Mouse (Mus musculus): Measurements from ENCODE around the gene Spata31d1d. TPM values are rescaled to one million over a fixed set of nuclear protein-coding genes. Genes with fewer than 3 reads are reported as not detected.
A peak's percentile ranks its signal among the peaks of the same experiment; 100 is the strongest.
"Not testable (repeated sequence)": the region's sequence is repeated elsewhere in the genome, so short reads cannot be mapped to it uniquely, and the experiment has no call there.

Spata31d1d gene
- polyA plus RNA-seq, 2 experiments from 2014 or later: not detected

DNA sequence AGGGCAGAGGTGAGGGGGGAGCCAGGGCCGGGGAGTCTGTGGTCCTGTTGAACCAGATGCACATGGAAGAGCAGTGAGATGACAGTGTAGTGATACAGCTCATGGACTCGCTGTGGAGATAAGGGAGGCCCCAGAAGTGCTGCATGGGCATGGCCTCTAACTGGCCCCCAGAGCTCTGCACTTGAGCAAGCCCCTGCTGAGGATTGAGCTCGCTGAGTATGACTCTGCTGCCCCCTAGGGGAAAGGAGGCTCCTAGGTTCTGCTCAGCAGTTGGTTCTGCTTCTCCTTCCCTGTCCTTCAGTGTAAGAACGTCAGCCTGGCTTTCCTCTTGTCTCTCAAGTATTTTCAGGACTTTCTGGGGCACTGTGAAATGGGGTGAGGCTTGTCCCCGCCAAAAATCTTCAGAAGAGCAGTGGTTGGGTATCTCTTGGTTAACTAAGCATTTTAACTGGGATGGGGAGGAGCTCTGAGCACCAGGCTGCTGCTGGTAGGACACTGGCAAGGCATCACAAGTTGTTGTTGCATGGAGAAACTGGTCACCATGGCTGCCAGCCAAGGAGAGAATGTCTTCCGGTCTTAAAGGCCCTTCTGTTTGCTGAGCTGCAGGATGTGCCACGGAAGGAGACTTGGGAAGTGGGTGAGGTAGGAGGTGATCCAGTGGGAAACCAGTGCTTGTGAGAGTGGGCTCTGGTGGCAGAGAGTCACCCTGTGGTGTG lies 3.0 kb downstream of the Spata31d1d start:
- ATAC-seq: peak; percentile 96

DNA sequence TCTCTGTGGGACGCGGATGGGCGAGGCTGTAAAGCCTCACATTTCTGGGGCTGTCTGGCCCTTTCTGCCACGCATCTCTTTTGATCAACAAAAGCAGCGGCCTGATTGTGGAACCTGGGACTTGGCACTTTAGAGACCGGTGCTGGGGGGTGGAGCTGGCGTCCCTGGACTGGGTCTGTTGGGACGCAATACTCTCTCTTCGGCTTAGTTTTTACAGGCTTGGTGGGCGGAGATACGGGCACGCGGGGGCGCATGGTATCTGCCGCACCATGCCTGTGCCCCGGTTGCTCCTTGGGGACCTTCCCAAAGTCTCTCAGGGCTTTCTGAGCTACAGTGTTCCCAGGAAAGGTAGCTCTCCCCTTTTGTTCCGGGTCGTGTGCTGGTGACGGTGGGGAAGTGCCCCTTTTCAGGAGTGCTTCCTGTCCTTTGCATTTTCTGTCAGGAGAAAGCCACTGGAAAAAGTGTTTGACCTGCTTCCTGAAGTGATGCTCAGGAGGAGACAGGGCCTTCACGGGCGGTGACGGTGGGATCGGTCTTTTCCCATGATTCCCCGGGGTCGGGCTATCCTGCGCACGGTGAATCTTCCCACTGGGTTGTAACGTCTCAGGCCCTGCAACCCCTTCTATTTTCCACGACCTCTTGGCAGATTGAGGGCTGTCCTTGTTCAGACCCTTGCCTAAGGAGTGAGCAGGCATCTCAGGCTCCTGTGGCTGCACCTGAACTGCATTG lies 5.2 kb downstream of the Spata31d1d start:
- ATAC-seq: no peak

DNA sequence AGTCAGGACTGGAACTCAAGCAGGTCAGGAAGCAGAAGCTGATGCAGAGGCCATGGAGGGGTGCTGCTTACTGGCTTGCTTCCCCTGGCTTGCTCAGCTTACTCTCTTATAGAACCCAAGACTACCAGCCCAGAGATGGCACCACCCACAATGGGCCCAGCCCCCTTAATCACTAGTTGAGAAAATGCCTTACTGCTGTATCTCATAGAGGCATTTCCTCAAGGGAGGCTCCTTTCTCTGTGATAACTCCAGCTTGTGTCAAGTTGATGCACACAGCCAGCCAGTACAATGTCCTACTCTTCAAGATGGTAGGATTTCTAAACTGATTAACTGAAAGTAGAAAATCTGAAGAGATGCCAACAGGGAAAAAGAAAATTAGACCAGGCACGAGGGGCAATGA lies 9.5 kb downstream of the Spata31d1d start:
- not testable (repeated sequence) for ATAC-seq

DNA sequence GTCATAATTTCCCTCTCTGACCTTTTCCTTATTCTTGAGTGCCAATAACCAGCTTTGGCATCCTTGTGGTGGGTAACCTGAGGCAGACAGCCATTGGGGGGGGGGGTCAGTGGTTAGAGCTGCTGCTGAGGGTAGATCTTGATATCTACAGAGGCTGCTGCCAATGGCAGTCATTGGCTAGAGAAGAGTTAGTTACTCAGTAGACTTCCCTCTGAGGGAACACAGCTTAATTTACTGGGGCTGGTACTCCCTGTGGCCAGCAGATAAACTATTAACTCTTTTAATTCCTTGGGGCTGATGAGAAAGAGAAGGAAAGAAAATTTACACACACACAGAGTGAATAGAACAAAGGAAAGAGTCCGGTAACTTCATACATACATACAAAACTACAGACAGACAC lies 12.1 kb downstream of the Spata31d1d start:
- ATAC-seq: no peak

DNA sequence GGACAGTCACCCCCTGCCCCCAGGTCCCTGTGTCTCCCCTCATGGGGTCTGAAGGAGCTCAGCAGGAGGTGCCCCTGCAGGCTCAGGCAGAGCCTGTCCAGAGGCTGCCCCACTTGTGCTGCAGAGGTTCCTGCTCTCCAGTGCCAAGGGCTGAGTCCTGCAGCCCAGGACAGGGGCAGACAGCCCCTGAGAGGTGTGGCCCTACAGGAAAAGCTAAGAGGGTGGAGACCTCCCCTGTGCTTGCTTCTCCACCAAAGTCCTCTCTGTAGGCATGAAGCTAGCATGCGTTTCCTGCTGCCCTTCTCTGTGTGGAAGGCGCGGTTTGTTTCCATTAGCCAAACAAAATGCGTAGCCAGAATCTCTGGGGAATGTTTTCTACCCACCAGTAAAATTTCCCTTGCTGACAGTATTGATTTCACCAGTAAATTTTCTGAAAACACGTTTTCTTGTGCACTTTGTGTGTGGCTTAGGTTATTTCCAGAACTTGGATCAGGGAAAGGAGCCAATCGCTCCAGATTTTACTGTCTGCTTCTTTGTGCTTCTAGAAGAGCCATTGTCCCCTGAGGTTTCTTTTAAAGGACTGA lies 12.6 kb downstream of the Spata31d1d start:
- ATAC-seq: peak; percentile 39

DNA sequence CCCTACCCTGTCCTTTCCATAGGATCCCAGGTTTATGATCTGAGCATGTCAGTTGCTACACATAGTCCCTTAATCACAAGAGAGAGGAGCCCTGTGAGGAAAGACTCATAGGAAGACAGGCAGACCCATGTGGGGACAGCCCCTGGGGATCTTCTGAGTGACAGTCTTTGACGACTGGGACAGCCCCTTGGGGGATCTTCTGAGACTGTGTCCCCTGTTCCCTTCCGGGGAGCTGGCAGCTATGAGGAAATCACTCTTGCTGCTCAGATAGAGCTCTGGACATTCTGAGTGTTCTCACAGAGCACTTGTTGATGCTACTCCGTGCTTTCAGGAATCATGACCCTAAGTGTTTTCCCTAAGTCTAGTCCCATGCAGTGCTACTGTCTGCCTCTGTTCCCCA lies 17.8 kb downstream of the Spata31d1d start:
- peak; percentile 99 for ATAC-seq

DNA sequence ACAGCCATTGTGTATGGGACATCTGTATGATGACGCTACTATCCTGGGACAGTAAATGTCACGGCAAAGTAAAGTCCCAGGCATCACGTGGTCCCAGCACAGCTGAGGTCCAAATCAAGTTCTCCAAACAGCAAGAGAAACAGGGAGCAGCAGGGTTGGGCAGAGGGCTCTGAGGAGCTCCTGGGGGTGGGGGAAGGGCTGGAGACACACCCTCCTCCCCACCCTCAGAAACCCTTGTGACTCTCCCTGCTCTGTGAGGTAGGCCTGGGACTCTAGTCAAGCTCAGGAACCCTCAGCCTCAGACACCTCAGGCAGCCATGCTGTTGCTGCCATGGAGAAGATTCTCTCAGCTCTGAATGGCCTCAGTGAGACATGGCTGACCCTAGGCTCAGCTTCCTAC lies 19.6 kb downstream of the Spata31d1d start, which contains the start of gene Spata31d1b:
Gene Spata31d1b, plus strand, starts transcription at position 301 of the 400 bp plus-strand sequence.
- not testable (repeated sequence) for ATAC-seq

DNA sequence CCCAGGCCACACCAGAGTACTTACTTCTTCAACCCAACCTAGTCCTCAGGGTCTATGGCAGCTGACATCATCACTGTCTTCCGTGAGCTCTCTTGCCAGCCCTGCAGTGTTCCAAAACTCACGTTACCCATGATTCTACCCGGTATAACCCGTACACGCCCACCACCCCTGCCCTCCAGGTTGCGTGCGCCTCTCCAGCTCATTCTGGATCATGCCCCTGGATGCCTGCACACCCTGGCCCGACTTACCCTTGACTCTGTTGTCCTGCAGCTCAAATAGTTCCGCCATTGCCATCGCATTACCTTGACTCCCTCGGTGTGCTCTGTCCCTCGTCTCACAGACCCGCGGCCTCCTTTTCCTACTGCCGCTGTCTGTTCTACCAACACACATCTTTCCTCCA lies 21.3 kb downstream of the Spata31d1d start, which contains the start of gene Spata31d1a:
Gene Spata31d1a, minus strand, starts transcription at position 101 of the 400 bp plus-strand sequence.
- ATAC-seq: no peak

DNA sequence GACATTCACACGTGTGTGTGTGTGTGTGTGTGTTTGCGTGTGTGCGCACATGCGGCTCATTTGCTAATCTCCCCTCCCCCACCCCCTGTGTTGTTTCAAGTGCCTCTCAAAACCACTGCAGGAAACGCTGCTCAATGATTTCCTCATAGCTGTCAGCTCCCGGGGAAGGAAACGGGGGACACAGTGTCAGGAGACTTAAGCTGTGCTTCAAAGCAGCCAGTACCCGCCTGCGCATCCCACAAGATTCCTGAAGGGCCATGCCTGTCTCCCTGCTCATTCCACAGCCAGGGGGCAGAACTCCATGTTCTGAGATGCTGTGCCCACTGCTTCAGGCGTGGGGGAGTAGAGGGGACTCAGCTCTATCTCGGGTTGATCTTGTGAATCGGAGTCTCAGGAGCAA lies 27.0 kb downstream of the Spata31d1d start:
- ATAC-seq: peak; percentile 91

DNA sequence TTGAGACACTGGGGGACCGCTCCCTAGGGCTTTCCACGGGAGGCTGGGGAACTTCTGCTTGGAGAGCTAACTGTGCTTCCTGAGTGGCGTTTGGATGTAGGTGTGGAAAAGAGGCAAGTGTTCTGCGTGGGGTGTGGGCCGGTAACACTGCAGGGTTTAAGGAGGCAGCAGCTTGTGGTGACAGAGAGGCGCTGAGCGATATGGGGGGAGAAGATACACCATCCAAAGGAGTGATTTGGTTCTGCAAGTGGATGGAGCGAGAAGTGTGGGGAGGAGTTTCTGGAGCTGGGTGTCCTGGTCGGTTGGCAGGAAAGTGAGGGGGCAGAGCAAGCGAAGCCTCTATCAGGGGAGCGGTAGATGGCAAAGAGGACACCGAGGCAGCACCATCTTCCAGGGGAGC lies 28.0 kb downstream of the Spata31d1d start:
- ATAC-seq: no peak

DNA sequence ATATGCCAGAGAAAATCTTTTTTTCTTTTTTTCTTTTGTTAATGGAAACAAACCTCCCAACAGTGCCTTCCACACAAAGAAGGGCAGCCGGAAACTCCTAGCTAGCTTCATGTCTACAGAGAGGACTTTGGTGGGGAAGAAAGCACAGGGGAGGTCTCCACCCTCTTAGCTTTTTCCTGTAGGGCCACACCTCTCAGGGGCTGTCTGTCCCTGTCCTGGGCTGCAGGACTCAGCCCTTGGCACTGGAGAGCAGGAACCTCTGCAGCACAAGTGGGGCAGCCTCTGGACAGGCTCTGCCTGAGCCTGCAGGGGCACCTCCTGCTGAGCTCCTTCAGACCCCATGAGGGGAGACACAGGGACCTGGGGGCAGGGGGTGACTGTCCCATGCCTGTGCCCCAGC lies 31.4 kb downstream of the Spata31d1d start:
- ATAC-seq: not testable (repeated sequence)

DNA sequence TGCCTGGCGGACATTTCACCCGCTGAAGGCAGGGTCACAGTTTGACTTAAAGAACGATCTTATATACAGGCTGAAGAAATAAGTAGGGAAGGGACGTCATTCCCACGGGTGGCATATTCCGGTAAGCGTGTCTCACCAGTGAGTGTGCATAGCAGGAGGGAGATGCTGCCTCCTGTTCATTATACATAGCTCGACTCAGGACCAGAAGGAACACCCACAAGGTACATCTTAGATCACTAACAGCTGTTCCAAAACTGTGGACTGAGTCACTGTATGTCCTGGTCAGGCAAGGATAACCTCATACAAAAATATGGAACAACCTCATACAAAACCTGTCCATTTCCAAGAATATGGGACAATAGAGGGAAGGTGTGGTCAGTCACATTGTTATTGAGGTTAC lies 32.4 kb downstream of the Spata31d1d start:
- ATAC-seq: no peak

DNA sequence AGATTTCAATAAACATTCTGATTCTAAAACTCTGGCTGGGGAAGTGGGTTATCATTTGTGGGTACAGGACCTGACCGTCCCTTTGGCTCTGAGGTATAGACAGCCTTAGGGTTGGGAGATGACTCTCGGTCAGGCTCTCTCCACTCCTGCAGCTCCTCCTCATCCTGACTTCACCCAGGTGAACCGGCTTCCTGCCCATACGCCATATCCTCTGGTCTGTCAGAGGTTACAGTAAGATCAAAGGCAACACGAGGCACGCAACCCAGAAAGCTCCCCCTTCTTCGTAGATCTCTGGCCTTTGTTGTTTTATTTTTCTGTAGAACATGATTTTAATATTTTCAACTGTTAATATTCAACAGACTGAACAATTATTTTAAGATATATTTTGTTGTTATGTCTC lies 35.8 kb downstream of the Spata31d1d start:
- ATAC-seq: peak; percentile 92

DNA sequence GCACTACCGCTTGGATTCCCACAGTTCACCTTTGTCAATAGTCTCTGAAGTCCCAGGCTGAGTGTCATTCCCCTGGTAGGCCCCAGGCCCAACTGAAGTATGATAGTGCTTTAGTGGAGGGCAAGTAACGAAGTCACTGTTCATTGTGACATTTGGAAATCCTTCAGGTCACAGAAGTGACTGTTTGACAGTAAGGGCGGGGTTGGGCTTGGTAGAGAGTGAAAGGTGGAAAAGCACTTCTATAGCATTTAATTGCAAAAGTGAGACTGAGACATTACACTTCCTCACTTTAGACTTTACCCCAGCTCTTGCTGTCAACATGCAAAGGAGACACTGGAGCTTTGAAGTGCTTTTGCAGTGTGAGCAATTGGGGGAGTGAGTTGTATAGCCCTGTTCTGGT lies 37.5 kb downstream of the Spata31d1d start, which contains the start of gene 4921517D22Rik:
Gene 4921517D22Rik, minus strand, starts transcription at position 101 of the 400 bp plus-strand sequence.
- ATAC-seq: no peak

DNA sequence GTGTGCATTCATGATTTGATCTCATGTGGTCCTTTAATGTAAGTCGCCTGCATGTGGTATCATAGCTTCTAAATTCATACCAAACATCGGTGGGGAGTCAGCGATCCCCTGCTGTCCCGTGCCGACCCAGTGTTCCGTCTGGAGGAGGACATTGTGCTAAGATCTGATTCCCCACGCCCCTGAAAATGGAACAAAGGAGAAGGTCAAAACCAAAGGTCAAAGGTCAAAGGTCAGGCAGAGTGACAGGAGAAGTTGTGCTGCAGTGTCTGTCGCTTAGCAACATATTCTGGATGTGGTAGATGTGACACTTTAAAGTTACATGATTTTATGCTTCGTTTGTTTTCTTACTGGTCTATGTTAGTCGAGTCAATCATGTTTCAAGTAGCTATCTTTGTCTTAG lies 40.1 kb downstream of the Spata31d1d start:
- ATAC-seq: no peak

DNA sequence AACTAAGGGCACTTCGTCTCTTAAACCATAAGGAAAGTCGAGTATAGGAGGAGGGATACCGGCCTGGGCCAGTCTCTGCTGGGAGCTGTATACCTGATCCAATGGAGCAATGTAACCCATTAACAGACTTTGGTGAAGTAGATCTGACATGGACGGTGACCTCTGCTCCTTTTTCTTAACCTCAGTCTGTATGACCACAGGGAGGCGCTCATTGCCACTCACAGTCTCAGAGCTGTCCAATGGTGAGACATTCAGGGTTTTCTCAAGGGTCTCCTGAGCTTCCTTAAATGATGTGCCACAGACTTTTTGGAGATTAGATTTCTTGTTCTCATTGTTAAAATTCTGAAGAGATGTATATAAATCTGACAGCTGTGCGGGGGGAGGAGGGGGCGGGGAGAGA lies 41.0 kb downstream of the Spata31d1d start:
- ATAC-seq: no peak

DNA sequence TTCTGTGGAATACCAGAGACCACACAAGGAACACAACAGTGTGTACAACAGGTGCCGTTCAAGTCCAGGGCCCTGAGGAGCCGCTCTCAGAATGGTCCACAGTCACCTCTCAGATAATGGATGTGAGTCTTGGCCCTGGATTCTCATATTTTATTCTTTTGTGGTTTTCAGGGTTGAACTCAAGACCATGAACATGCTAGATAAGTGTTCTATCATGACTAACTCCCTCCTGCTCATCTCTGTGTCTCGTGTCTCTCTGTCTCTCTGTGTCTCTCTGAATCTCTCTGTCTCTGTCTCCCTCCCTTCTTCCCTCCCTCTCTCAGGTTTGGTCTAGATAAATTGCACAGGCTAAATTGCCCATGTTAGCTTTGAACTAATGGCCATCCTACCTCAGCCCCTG lies 41.7 kb downstream of the Spata31d1d start:
- no peak for ATAC-seq

DNA sequence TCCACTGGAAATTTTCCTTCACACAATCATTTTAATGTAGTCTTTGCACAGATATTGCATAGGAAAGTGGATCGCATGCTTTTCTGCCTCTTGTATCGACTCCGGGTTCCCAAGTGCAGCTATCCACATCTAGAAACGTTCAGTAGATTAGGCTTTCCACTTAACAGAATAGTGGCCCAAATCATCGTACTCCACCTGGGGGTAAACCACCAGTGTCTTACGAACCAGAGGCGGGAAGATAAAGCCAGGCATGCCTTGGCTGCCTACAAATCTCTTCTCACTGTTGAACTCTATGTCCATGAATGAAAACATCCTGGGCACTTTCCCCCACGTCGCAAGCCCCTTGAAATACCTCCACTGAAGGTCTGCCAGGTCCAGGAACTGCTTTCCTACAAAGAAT lies 42.2 kb downstream of the Spata31d1d start:
- ATAC-seq: no peak

DNA sequence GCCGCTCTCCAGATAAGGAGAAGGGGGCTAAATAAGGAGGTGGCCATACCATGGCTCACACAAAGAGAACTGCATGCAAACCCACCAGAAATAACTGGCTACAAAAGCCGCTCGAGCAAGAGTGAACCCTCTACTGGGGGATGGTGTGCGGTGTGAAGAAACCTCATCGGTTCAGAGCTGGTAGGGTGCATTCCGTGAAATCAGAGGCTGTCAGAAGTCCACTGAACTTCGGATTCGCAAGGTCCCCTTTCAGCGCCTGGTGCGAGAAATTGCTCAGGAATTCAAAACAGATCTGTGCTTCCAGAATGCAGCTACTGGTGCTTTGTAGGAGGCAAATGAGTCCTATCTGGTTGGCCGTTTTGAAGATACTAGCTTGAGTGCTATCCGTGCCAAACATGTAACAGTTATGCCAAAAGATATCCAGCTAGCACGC lies 43.2 kb downstream of the Spata31d1d start:
- no peak for ATAC-seq

DNA sequence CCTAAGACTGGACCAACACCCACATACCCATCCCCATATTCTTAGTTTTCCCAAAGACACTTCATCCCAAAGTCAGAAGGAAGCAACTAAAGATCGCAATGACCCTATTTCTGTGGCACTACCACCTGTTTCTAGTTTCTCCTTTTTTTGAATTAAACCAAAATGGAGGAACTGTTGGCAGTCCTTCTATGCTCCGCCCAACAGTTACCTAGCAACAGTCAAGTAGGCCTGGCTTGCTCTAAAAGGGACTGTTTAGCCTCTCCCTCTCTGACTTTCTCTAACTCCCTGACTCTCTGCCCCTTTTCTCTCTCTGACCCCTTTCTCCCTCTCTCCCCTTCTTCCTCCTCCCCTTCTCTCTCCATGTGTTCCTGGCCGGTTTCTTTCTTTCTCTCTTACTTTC lies 46.3 kb downstream of the Spata31d1d start:
- no peak for ATAC-seq

DNA sequence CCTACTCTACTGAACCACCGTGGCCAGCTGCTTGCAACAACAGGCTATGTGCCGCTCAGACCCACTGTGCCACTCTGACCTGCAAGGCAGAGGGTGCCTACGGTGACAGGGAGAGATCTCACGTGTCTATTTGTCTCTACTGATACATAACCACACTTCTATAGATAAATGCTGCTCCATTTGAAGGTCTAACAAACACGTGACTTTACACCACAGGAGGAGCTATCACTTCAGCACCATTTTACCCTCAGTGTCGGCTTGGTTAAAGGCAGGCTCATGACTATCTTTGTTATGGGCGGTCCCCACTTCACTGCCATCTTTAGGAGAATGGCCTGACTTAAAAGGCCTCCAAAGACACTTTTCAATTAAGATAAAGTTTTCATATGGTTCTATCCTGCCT lies 48.9 kb downstream of the Spata31d1d start:
- ATAC-seq: no peak

DNA sequence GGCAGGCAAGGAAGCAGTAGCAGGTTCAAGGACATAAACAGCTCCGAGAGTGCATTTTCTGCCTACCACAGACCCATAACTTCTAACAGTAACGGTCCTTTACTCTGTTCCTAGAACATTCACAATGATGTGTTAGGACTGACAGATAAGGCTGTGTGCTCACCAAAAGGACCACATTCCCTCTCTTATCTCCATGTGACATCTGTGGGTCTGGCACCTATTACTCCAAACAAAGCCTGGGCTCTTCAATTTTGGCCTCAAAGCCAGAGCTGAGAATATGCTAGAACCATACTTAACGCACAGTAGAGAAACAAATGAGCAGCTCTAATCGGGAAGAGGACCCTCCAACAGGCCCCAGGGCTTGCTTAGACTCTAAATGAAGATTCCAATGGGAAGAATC lies 51.6 kb downstream of the Spata31d1d start:
- no peak for ATAC-seq

DNA sequence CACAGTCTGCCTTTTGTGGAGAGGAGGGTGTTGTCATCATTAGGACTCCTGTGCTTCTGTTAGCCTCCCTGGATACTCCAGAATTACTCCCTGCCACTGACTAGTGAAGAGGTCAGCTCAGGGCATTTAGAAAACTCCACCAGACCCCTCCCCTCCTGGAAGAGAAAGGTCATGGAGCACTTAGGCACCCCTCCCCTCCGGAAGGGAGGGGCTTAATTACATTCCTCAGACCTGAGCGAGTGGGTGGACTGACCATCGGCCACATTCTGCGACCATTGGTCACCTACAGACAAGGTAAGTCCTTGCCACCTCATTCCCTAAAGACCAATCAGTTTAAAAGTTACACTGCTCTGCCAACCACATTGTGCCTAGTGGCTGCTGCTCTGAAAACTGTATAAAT lies 52.2 kb downstream of the Spata31d1d start:
- no peak for ATAC-seq

All from CD4-positive, CD25-positive, alpha-beta regulatory T cell, adult 4 months (primary cell).